20 mouse cellular contexts compared by ENCODE assay signal in the genomic region with DNA sequence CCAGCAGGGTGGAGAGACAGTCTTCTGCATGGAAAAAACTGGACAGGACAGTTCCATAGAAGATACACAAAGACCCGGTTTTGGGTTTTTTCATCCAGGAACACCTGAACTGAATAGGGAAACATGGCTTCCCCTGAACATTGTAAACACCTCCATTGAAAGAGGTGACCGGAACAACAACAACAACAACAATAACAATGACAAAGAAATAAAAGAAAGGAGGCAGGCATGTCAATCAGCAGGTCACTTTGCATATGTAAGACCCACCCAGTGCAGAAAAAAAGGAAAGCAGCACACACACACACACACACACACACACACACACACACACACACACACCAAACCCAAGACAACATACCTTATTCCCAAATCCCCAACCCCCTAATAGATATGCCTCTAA. TPM values are rescaled to one million over a fixed set of nuclear protein-coding genes. Genes with fewer than 3 reads are reported as not detected.
"Had no signal": no experiment of that assay in that cellular context is flagged by ENCODE, and none has a peak within 500 bp of the region (broad histone marks: within the 10 kb centered on the region; RNA-seq: fewer than 3 reads in every experiment).

No protein-coding gene starts in this region.

- H3K27ac ChIP-seq: lung, embryonic 15.5 days; macrophage; midbrain, embryonic 13.5 days; midbrain, embryonic 15.5 days; neural tube, embryonic 13.5 days; neural tube, embryonic 15.5 days had no signal

- H3K4me3 ChIP-seq: lung, embryonic 15.5 days; megakaryocyte, embryonic 14.5 days; midbrain, embryonic 13.5 days; midbrain, embryonic 15.5 days; myocyte; neural tube, embryonic 13.5 days; neural tube, embryonic 15.5 days had no signal

- DNase-seq: lung, adult 2 months; lung, postnatal 14 days; lung, postnatal 36 days; retina, postnatal 1 day; right cerebral cortex, adult 18-20 months; right cerebral cortex, postnatal 25 days; right cerebral cortex, postnatal 4 days; spleen, adult 18-20 months; thymus, adult 18-20 months; thymus, postnatal 14 days; thymus, postnatal 36 days had no signal

RNA-seq across cellular contexts. Expression of gene Casr, which starts 51.8 kb away (rescaled TPM):
- total RNA-seq: megakaryocyte progenitor cell, adult 5-6 weeks had no signal
